Mouse (Mus musculus) kidney, postnatal 25 days (tissue): ENCODE measurements around the gene Cyp2t4.

Experiments used
- DNase-seq, 2 experiments: peaks; one replicate each; pipeline ENCODE4 v3.0.0; 2021; ENCODE audit warnings: mixed read lengths in 2 of 2

Cyp2t4 gene

GRCm38 (mm10) chr7:27162780-27163449 lies 9.4 kb downstream of the Cyp2t4 start:
- DNase-seq, result no peak

- peak in 1 of 2 experiments; percentile 37 for DNase-seq
These were observed 9.9 kb downstream of the Cyp2t4 start for GRCm38 (mm10) chr7:27163450-27163805.

- DNase-seq, result peak in 1 of 2 experiments; percentile 77
These were observed 10.8 kb downstream of the Cyp2t4 start for GRCm38 (mm10) chr7:27164112-27164947.

- peak; percentile 58 to 80 for DNase-seq
These were observed 11.6 kb downstream of the Cyp2t4 start for GRCm38 (mm10) chr7:27165007-27165655.

- DNase-seq, result no peak
These were observed 12.2 kb downstream of the Cyp2t4 start for GRCm38 (mm10) chr7:27165696-27166095.

- DNase-seq, result peak; percentile 91 to 97
These were observed 12.7 kb downstream of the Cyp2t4 start for GRCm38 (mm10) chr7:27166229-27166613.

GRCm38 (mm10) chr7:27166614-27167474 lies 13.3 kb downstream of the Cyp2t4 start, which contains the start of gene Egln2:
Gene Egln2 (minus strand): TSS chr7:27166802.
- peak; percentile 97 to 98 for DNase-seq

DNA sequence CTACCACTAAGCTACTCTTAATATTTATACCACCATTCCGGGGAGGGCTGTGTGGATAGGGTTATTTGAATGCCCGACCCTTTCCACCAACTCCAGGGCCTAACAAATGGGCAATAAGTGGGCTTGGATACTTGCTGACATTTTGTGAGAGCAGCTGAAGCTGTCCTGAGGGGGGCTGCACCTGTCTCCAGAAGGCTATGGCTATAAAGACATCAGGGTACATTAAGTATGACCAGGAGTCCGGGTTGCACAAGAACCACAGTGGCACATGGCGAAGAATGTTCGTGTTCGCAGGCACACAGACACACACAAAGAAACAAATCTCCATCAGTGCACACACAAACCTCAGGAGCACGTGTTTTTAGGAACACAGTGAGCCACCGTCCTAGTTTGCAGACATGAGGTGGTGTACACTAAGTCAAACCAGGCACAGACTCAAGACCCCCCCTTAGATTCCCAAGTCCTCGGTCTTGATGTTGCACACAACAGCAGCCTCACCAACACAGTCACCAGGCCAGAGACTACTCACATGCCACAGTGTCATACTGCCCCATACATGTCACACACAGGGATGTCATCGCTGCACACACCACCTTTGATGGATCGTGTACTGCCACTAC lies 14.1 kb downstream of the Cyp2t4 start:
- peak in 1 of 2 experiments; percentile 44 for DNase-seq

- peak in 1 of 2 experiments; percentile 61 for DNase-seq
These were observed 14.9 kb downstream of the Cyp2t4 start for GRCm38 (mm10) chr7:27168371-27168770.

DNA sequence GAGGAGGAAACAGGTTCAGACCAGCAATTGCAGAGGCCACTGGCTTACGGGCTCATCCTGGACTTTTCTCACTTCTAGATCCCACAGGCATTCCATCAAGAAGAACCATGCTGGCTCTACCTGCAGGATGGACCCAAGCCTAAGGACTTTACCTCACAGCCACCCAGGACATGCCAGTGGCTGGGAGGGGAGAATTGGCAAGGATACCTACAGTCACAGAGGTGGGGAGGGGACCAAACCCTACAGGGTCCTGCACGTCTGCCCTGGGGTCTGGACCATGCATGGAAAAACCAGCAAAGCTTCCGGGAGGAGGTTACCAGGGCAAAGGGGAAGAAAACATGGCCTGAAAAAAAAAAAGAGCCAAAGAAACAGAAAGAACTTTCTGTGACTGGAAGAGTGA lies 17.5 kb downstream of the Cyp2t4 start:
- no peak for DNase-seq

- no peak for DNase-seq
These were observed 21.0 kb downstream of the Cyp2t4 start for GRCm38 (mm10) chr7:27174496-27174895.

- DNase-seq, result no peak
These were observed 21.4 kb downstream of the Cyp2t4 start for GRCm38 (mm10) chr7:27174896-27175295.

DNA sequence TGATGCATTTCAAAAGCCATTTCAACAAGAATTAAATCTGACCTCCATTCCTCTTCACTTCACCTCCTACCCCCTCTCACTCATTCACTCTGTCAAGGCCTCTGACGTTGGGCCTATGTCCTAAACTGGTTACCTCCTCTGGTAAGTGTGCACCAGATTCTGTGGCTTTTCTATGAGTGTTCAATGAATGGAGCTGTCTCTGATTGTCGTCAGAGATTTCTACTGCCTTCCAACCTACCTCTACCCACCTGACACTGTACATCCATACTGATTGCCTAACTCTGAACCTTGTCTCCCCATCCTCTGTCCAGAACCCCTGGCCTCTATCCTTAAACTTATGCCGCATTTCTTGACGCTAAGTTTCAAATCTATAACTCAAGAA lies 24.4 kb downstream of the Cyp2t4 start:
- no peak for DNase-seq

DNA sequence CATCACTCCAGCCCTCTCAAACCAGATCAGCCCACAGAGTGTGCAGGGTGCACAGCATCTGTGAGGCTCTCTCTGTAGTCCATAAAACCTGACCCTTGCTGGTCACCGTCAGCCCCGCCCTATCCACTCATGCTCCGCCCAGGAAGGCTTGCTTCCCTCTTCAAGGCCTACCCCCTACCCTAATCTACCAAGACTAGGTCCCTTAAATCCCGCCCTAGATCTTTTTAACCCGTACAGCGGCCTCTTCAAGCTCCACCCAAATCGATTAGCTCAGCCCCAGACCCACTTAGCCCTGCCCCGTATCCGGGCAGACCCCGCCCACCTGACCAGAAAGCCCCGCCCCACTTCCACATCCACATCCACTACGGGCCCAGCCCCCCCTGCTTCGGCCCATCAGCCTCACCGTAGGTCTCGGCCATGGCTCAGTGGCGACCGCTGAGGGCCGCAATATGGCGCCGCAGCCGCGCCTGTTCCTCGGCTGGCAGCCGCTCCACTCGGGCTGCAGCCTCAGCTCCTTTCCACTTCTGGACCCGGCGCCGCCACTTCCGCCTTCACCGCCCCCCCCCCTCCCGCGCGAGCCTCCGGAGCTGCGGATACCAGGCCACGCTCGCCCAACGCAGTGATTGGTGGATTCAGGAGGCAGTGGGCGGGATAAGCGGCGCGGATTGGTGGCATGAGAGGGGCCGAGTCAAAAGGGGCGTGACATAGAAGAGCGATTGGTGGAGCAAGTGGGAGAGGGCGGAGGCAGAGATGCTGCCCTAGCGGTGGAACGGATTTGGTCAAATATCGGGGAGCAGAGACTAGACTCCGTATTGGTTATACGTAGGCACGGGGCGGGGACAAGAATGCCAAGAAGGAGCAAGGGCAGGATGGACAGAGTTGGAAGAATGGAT lies 25.1 kb downstream of the Cyp2t4 start, which contains the start of gene Rab4b:
Gene Rab4b, minus strand, starts transcription at position 573 of the 893 bp plus-strand sequence.
- DNase-seq, result peak; percentile 100

DNA sequence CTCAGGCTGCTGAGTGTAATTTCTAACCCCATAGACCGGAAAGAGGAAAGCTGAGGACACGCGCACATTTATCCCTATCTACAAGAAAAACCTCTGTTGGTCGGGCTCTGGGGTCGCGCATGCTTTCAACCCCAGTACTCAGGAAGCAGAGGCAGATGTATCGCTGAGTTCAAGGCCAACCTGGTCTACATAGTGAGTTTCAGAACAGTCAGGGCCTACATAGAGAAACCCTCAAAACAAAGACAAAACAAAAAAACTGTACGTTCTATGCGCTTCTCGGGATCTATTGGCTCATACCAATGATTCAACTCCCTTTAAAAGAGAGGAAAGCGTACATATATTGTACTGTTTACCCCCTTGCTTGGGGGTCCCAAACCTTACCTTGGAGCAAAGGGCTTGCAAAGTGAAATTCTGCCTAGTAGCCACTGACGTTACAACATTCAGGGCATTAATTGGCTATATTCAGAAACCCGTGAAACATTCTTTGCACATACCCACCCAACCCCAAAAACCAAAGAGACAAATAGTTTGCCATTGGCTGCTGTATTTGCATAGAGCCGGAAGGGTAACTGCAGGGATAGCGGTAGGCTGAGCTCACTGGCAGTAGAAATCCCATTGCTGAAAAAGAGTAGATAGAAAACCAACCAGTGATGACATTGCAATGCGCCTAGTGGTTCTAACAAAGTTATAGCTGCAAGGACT lies 25.9 kb downstream of the Cyp2t4 start:
- DNase-seq, result no peak

DNA sequence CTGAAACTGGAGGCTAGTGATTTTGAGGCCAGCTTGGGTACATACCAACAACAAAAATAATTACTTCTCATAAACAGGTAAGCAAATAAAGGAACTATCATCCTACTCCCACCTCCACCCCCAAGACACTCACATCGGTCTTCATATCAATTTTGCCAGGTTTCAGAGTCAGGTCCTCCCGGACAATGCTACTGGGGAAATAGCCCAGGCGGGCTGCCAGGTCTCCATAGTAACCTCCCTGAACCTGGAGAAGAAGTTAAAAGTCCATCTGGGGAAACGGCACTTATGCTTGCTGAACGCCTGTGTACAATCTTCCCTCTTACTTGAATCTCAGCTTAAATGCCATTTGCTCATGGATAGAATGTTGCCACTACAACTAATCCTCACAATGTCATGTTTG lies 26.5 kb downstream of the Cyp2t4 start:
- peak; percentile 93 for DNase-seq

- no peak for DNase-seq
These were observed 27.6 kb downstream of the Cyp2t4 start, which contains the start of the genes Gm21983 and Mia for GRCm38 (mm10) chr7:27180837-27181695. Gene Gm21983 (minus strand): TSS chr7:27181086. Gene Mia (minus strand): TSS chr7:27181157.

DNA sequence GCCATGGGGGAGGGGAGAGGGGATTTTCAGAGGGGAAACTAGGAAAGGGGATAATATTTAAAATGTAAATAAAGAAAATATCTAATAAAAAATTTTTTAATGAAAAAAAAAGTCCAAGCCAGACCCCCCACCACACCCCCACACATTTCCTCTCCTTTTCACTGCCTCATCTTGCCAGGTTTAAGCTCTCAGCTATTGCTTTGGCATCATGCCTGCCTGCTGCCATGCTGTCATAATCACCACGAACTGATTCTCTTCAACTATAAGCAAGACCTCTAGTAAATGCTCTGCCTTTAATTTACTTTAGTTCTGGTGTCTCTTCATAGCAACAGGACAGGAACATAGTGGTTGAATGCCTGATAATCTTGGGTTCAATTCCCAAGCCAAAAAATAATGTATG lies 29.0 kb downstream of the Cyp2t4 start:
- DNase-seq, result no peak

DNA sequence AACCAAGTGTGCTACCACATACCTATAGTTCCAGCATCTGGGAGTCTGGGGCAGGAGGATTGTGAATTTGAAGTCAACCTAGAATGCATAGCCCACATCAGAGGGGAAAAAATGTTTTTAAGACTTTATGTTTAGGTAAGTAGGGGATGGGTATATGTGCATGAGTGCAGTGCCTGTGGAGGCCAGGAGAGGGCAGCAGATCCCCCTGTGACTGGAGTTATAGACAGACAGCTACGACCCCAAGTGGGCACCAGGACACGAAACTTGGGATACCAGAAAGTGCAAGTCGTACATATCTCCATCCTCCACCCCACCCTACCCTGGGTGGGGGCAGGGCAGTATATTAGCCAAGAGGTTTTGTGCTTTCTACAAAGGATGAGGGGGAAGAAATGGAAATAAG lies 31.4 kb downstream of the Cyp2t4 start:
- peak; percentile 44 to 47 for DNase-seq
